Comparison of ENCODE assay signal across 8 mouse cellular contexts in genomic region chrX:103440803-103441202, GRCm38 (mm10). TPM values are rescaled to one million over a fixed set of nuclear protein-coding genes. Genes with fewer than 3 reads are reported as not detected.
DNase-seq lines count a peak whose midpoint lies in the region; ATAC-seq lines count a peak whose summit lies in the region.

No protein-coding gene starts in this region.

- no peak overlapping the region for H3K4me3 ChIP-seq in hindbrain, embryonic 11.5 days (ENCODE audit: low read depth, low read length)
- H3K4me3 ChIP-seq in hindbrain, embryonic 10.5 days: no peak overlapping the region

- no peak overlapping the region for H3K9ac ChIP-seq in hindbrain, embryonic 11.5 days (ENCODE audit: low read depth, low read length)

- no peak overlapping the region for H3K4me2 ChIP-seq in hindbrain, embryonic 11.5 days (replicated peaks; ENCODE audit: low read depth, low read length)

- no peak overlapping the region for H3K27ac ChIP-seq in hindbrain, embryonic 11.5 days (ENCODE audit: low read depth, low read length)
- H3K27ac ChIP-seq in hindbrain, embryonic 10.5 days: no peak overlapping the region

- intact Hi-C loops in left cerebral cortex, postnatal 25 days (cut with DNase I): loop anchor here (1.0 to 5.0 kb wide), 4 partner anchors 59 to 484 kb away; no protein-coding TSS in a partner anchor

- no peaks in the 10 kb centered on the region for H3K9me3 ChIP-seq in hindbrain, embryonic 11.5 days (ENCODE audit: control insufficient read depth, low read length)
- H3K9me3 ChIP-seq in hindbrain, embryonic 10.5 days: no peaks in the 10 kb centered on the region

- no peaks in the 10 kb centered on the region for H3K36me3 ChIP-seq in hindbrain, embryonic 11.5 days (ENCODE audit: control insufficient read depth, insufficient read depth, low read length)
- H3K36me3 ChIP-seq in hindbrain, embryonic 10.5 days: no peaks in the 10 kb centered on the region

- DNase-seq in hindbrain, embryonic 11.5 days (ENCODE audit: low spot score): peak; percentile 62
- DNase-seq in hindbrain, embryonic 10.5 days (ENCODE audit: low spot score): no peak
- peak; percentile 0 to 8 for DNase-seq in urinary bladder, postnatal 36 days (ENCODE audit: low spot score in 2 of 2)
- no peak for DNase-seq in urinary bladder, postnatal 10 days (ENCODE audit: low spot score)
- peak; percentile 29 to 31 for DNase-seq in cerebellum, postnatal 25 days
- peak; percentile 42 to 60 for DNase-seq in left cerebral cortex, postnatal 25 days (ENCODE audit: low spot score in 2 of 2)
- DNase-seq in spleen, postnatal 10 days (ENCODE audit: low spot score in 2 of 2): no peak
- no peak for DNase-seq in adrenal gland, adult 18-20 months (ENCODE audit: low spot score in 2 of 2)

- 0% methylated on average over 1 of the region's 1 CpGs for WGBS in hindbrain, embryonic 11.5 days
- 4% methylated on average over 1 of the region's 1 CpGs for WGBS in hindbrain, embryonic 10.5 days

- H3K27me3 ChIP-seq in hindbrain, embryonic 11.5 days (ENCODE audit: control insufficient read depth, insufficient read depth, low read length): peaks cover 22% of the 10 kb centered on the region
- H3K27me3 ChIP-seq in hindbrain, embryonic 10.5 days (ENCODE audit: insufficient read depth, poor library complexity, severe bottlenecking): peaks cover 74% of the 10 kb centered on the region

- no peak for ATAC-seq in hindbrain, embryonic 11.5 days (ENCODE audit: low FRiP score)

- H3K4me1 ChIP-seq in hindbrain, embryonic 11.5 days (replicated peaks; ENCODE audit: control insufficient read depth, insufficient read depth, low read length): no peaks in the 10 kb centered on the region
- no peaks in the 10 kb centered on the region for H3K4me1 ChIP-seq in hindbrain, embryonic 10.5 days (replicated peaks)

RNA-seq across cellular contexts. Expression of gene Gm26992, which starts 19.0 kb away (rescaled TPM):
- not detected in 2 replicates for polyA plus RNA-seq in hindbrain, embryonic 11.5 days (2014; fragmentation: Nextera tagmentation; extraction: Ambion mirVana)
- polyA plus RNA-seq in hindbrain, embryonic 10.5 days (2016; fragmentation: Nextera tagmentation; extraction: Ambion mirVana): not detected in 2 replicates
- not detected for total RNA-seq in left cerebral cortex, postnatal 25 days (2021)
- total RNA-seq in adrenal gland, adult 18-20 months (2021): not detected

RNA-seq across cellular contexts. Expression of gene Tsx, which starts 26.5 kb away (rescaled TPM):
- polyA plus RNA-seq in hindbrain, embryonic 11.5 days (2014; fragmentation: Nextera tagmentation; extraction: Ambion mirVana): 0.45 and 0.51 TPM in 2 replicates
- polyA plus RNA-seq in hindbrain, embryonic 10.5 days (2016; fragmentation: Nextera tagmentation; extraction: Ambion mirVana): 0.21 TPM in 1 of 2 replicates, not detected in the other
- not detected for total RNA-seq in left cerebral cortex, postnatal 25 days (2021)
- under 1 TPM in 1 of 2 experiments, not detected in 1; 0.53 TPM for total RNA-seq in adrenal gland, adult 18-20 months (2021)

Comparison
In these comparisons a context has a peak if more than half of its experiments do, and no peak if none do; other contexts are left out.
1. DNase-seq: peak in hindbrain, embryonic 11.5 days (single experiment), urinary bladder, postnatal 36 days (2 of 2), cerebellum, postnatal 25 days (2 of 2) and left cerebral cortex, postnatal 25 days (2 of 2); none in hindbrain, embryonic 10.5 days (single experiment), urinary bladder, postnatal 10 days (single experiment), spleen, postnatal 10 days (0 of 2) and adrenal gland, adult 18-20 months (0 of 2).